Mouse (Mus musculus) liver, postnatal 0 days (tissue): ENCODE measurements around the gene Adrb1.

Experiments
- CTCF ChIP-seq: sonication (generic); IDR thresholded peaks from 2 replicates; pipeline ENCODE4 v1.5.1; 2016; ENCODE audit warnings: antibody characterized with exemption, low read depth
- EP300 ChIP-seq: IDR thresholded peaks from 2 replicates; pipeline ENCODE4 v1.6.1; 2016; ENCODE audit warnings: antibody characterized with exemption, low read depth, mild to moderate bottlenecking

DNA sequence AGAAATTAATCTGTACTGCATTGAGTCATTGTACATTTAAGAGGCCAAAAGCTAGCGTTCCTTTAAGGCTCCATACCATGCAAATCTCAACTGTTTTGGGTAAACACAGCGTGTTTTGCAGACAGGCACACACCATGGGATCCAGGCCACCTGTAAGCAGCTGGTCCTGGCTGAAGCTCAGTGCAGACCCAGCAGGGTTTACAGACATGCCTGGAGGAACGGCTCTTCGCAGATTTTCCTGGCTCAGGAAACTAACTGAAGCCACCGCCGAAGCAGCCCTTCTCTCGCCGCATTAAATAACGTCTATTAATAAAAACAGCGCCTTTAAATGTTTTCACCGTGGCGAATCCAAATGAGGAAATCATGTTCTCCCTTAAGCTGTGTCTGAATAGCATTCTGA, 35.8 kb upstream of the Adrb1 start:
- TF ChIP-seq CTCF: no peak
- TF ChIP-seq EP300: no peak
